Mouse (Mus musculus) kidney, adult 11 months (tissue): Measurements from ENCODE around the gene Tmem39b.
"Not testable (repeated sequence)": the region's sequence is repeated elsewhere in the genome, so short reads cannot be mapped to it uniquely, and the experiment has no call there.

Source experiments
- DNase-seq: peaks from one replicate; pipeline ENCODE4 v3.0.0; 2022

Tmem39b gene

GRCm38 (mm10) chr4:129696158-129696985 lies at the start of gene Tmem39b:
Gene Tmem39b, minus strand, starts transcription at chr4:129696838.
- peak; percentile 91 for DNase-seq

GRCm38 (mm10) chr4:129746106-129746505 lies 49.5 kb upstream of the Tmem39b start:
- DNase-seq = no peak

- no peak for DNase-seq
Observed at GRCm38 (mm10) chr4:129743494-129743893, 46.9 kb upstream of the Tmem39b start.

- DNase-seq = peak; percentile 18
Observed at GRCm38 (mm10) chr4:129743010-129743390, 46.4 kb upstream of the Tmem39b start.

GRCm38 (mm10) chr4:129742232-129743009 lies 45.8 kb upstream of the Tmem39b start, which contains the start of gene Khdrbs1:
Gene Khdrbs1, minus strand, starts transcription at chr4:129742303.
- DNase-seq = peak; percentile 96

GRCm38 (mm10) chr4:129741974-129742231 lies 45.3 kb upstream of the Tmem39b start:
- DNase-seq = no peak

- DNase-seq = peak; percentile 34
Observed at GRCm38 (mm10) chr4:129741251-129741973, 44.8 kb upstream of the Tmem39b start.

- DNase-seq = no peak
Observed at GRCm38 (mm10) chr4:129739111-129739645, 42.5 kb upstream of the Tmem39b start.

GRCm38 (mm10) chr4:129736173-129736572 lies 39.5 kb upstream of the Tmem39b start:
- DNase-seq = no peak

GRCm38 (mm10) chr4:129735485-129735884 lies 38.8 kb upstream of the Tmem39b start:
- not testable (repeated sequence) for DNase-seq

- DNase-seq = no peak
Observed at GRCm38 (mm10) chr4:129731423-129731822, 34.8 kb upstream of the Tmem39b start.

GRCm38 (mm10) chr4:129716310-129716709 lies 19.7 kb upstream of the Tmem39b start:
- no peak for DNase-seq

GRCm38 (mm10) chr4:129709486-129710129 lies 13.0 kb upstream of the Tmem39b start:
- DNase-seq = no peak

GRCm38 (mm10) chr4:129706750-129707149 lies 10.1 kb upstream of the Tmem39b start:
- no peak for DNase-seq

GRCm38 (mm10) chr4:129702454-129702853 lies 5.8 kb upstream of the Tmem39b start:
- no peak for DNase-seq

GRCm38 (mm10) chr4:129701503-129702377 lies 5.1 kb upstream of the Tmem39b start:
- peak; percentile 74 for DNase-seq

- DNase-seq = not testable (repeated sequence)
Observed at GRCm38 (mm10) chr4:129700661-129701060, 4.0 kb upstream of the Tmem39b start.

- no peak for DNase-seq
Observed at GRCm38 (mm10) chr4:129700216-129700615, 3.6 kb upstream of the Tmem39b start.

GRCm38 (mm10) chr4:129697191-129697590 lies 553 bp upstream of the Tmem39b start:
- no peak for DNase-seq

GRCm38 (mm10) chr4:129695815-129696157 lies 852 bp downstream of the Tmem39b start:
- DNase-seq = no peak

GRCm38 (mm10) chr4:129684531-129684930 lies 12.1 kb downstream of the Tmem39b start:
- peak; percentile 61 for DNase-seq
